Mouse (Mus musculus) midbrain, embryonic 15.5 days (tissue): ENCODE results near the gene Pdxp. TPM values are rescaled to one million over a fixed set of nuclear protein-coding genes. Genes with fewer than 3 reads are reported as not detected.

Experiments used
- ATAC-seq: fragments of 200-750 bp; cut with Nextera tagmentation; replicated peaks from 2 replicates; pipeline ENCODE4 v1.8.0; 2017; ENCODE audit warnings: moderate TSS enrichment
- H3K27ac ChIP-seq: fragments of 300-500 bp; sonication (generic); 2 replicates; pipeline ENCODE4 v1.5.1; 2015; ENCODE audit warnings: mild to moderate bottlenecking, inconsistent platforms
- H3K27me3 ChIP-seq: fragments of 300-500 bp; sonication (generic); replicated peaks from 2 replicates; pipeline ENCODE4 v1.6.1; 2015; ENCODE audit warnings: inconsistent platforms
- H3K36me3 ChIP-seq: fragments of 300-500 bp; sonication (generic); replicated peaks from 2 replicates; pipeline ENCODE4 v1.6.1; 2015; ENCODE audit warnings: inconsistent platforms
- H3K4me1 ChIP-seq: fragments of 300-500 bp; sonication (generic); 2 replicates; pipeline ENCODE4 v1.6.1; 2015; ENCODE audit warnings: inconsistent platforms
- H3K4me2 ChIP-seq: fragments of 300-500 bp; sonication (generic); 2 replicates; pipeline ENCODE4 v1.6.1; 2015; ENCODE audit warnings: inconsistent platforms, mild to moderate bottlenecking, moderate library complexity
- H3K4me3 ChIP-seq: fragments of 300-500 bp; sonication (generic); 2 replicates; pipeline ENCODE4 v1.5.1; 2015; ENCODE audit warnings: mild to moderate bottlenecking, inconsistent platforms
- H3K9ac ChIP-seq: fragments of 300-500 bp; sonication (generic); 2 replicates; pipeline ENCODE4 v1.6.1; 2015; ENCODE audit warnings: mild to moderate bottlenecking, inconsistent platforms
- H3K9me3 ChIP-seq: fragments of 300-500 bp; sonication (generic); 2 replicates; pipeline ENCODE4 v1.6.1; 2016; ENCODE audit warnings: inconsistent platforms
- WGBS: fragments of 180-500 bp; shearing (Covaris S2); methylation state at CpG from one replicate; pipeline ENCODE4 v1.1.7; 2015; ENCODE audit warnings: mixed read lengths; 5-methylcytosine and 5-hydroxymethylcytosine counted together
- polyA plus RNA-seq: library from polyadenylated mRNA; unstranded; fragments of >200 nt; fragmentation: Nextera tagmentation; extraction: Ambion mirVana; gene quantifications from 2 replicates; pipeline ENCODE4 v1.2.1, GENCODE M21; 2015

The Pdxp gene
- polyA plus RNA-seq, 1 experiment from 2014 or later, result 112 TPM

DNA sequence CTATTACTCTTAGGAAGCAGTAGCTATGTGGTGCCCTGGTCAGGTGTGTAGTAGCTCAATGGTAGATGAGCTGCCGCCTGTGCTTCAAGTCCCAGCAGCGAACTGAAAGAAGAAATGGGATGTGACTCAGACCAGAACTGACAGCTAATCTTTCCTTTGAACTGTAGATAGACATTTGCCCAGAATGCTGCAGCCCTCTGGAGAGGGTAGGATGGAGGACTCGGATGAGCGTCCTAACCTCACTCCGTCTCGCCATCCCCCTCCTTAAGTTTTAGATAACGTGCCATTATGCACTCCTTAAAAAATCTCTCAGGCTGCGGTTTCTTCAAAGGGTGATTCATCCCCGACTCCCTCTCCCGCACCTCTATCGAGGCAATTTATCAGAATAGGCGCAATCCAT, 6.2 kb downstream of the Pdxp start:
- 80% methylated on average over 12 of the region's 12 CpGs for WGBS
- Histone ChIP-seq H3K9ac (no peak overlapping the region), H3K4me2 (no peak overlapping the region), H3K4me3 (no peak overlapping the region), H3K4me1 (peaks cover 22% of the 10 kb centered on the region), H3K36me3 (peaks cover 10% of the 10 kb centered on the region; the same call in 1 of the 2 replicates), H3K9me3 (no peaks in the 10 kb centered on the region), H3K27me3 (no peaks in the 10 kb centered on the region), H3K27ac (no peak overlapping the region)
- no peak for ATAC-seq

DNA sequence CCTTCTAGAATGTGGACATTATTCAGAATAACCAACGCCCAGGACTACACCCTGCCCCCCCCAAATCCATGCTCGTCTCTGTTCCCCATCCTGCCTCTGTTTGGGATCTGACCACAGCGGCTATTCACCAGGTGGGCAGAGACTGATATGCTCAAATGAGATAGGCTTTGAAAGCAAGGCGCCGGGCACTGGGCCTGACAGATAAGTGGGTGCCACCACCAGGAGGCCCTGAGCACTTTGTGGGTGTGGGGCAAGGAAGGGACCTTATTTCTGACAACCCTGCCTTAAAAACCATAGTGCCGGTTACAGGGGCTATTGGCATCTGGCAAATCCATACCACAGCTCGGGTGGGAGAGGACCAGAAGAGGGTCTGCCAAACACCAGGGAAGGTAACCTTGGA, 9.0 kb downstream of the Pdxp start:
- 88% methylated on average over 7 of the region's 7 CpGs for WGBS

DNA sequence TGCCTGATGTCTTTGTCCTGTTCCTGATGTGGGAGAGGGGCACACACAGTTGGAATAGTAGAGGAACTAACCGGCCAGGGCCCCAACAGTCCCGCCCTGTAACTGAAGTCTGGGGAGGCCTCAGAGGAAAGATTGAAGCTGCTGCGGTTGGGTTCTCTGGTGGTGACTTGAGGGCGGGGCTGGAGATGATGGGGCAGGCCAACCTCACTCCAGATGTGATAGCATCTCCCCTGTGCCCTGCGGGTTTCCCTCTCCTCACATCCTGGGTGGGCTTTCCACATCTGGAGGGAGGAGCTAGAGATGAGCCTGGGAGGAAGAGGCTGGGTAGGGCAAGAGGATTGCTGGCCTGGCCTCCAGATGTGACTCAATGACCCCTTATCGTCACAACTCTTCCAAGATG, 9.9 kb downstream of the Pdxp start:
- WGBS, result 76% methylated on average over 6 of the region's 6 CpGs
- Histone ChIP-seq H3K4me1 (peaks cover 18% of the 10 kb centered on the region), H3K9ac (no peak overlapping the region), H3K4me2 (no peak overlapping the region), H3K4me3 (no peak overlapping the region), H3K27me3 (peaks cover 4% of the 10 kb centered on the region; the same call in 1 of the 2 replicates), H3K36me3 (peaks cover 5% of the 10 kb centered on the region; the same call in 1 of the 2 replicates), H3K9me3 (no peaks in the 10 kb centered on the region), H3K27ac (no peak overlapping the region)
- ATAC-seq, result no peak

More for the DNA sequence above, 9.0 kb downstream of the Pdxp start:
- ATAC-seq, result no peak
- H3K4me2 ChIP-seq, result no peak overlapping the region
- no peak overlapping the region for H3K27ac ChIP-seq
- no peaks in the 10 kb centered on the region for H3K9me3 ChIP-seq
- peaks cover 13% of the 10 kb centered on the region for H3K4me1 ChIP-seq
- H3K4me3 ChIP-seq, result no peak overlapping the region
- H3K9ac ChIP-seq, result no peak overlapping the region
- H3K27me3 ChIP-seq, result peaks cover 4% of the 10 kb centered on the region; the same call in 1 of the 2 replicates
- H3K36me3 ChIP-seq, result peaks cover 10% of the 10 kb centered on the region; the same call in 1 of the 2 replicates

DNA sequence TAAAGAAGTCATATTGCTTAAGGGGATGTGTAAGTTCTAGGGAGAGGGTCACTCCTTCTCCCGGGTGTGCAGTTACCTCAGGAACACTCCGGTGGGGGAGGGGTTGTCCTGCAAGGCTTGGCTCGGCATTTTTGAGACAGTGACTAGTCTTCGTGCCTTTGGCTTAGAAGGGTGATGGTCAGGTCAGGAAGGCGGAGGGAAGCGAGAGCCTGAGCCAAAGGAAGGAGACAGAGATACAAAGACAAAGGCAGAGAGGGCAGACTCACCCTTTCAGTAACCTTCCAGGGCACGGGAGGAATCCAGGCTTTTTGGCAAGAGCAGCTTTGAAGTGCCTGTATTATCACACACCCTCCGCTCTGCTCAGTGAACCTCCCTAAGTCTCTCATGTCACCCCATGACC, 11.4 kb downstream of the Pdxp start:
- Histone ChIP-seq H3K9me3 (no peaks in the 10 kb centered on the region), H3K9ac (no peak overlapping the region), H3K36me3 (no peaks in the 10 kb centered on the region), H3K4me2 (no peak overlapping the region), H3K27ac (no peak overlapping the region), H3K4me1 (peaks cover 18% of the 10 kb centered on the region), H3K4me3 (no peak overlapping the region), H3K27me3 (peaks cover 4% of the 10 kb centered on the region; the same call in 1 of the 2 replicates)
- no peak for ATAC-seq
- WGBS, result 43% methylated on average over 8 of the region's 8 CpGs

DNA sequence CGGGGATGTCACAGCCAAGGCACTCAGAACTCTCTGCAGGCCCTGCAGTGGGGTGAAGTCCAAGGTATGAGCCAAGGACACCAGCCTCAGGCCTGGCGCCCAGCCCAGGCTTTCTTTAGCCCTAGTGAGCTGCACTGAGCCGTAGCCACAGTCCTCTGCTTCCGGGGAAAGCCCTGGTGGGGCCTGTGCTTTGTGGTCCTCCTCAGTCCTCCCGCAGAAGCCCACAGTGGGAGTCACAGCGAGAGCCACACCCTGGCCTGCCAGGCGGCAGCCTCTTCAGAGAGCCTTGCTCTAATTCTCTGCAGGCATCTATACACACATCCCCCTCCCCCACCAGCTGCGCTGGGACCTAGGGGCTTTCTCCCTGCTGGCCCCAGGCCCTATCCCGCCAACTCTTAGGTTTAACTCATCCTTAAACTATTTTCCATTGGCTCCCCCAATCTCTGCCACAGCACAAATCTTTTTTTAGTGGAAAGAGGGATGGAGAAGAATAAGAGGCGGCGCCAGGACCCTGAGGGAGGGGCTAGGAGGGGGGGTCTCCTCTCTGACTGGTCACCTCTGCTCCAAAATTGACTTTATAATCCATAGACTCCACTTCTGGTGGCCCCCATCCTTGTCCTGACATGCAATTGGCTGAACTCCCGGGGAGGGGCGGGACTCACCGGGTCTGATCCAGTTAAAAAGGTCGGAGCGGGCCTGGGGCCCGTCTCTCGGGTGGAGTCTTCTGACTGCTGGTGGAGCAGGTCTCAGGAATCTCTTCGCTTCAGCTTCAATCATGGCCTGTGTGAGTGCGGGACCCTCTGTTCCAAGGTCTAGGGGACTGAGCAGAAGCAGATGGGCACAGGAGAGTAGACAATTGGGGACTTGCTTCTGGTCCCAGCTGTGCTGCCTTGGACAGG, 12.6 kb downstream of the Pdxp start, which contains the start of gene Lgals1:
TSS of gene Lgals1 (plus strand) at position 705 of the 899 bp plus-strand sequence.
- Histone ChIP-seq H3K4me1 (peaks cover 18% of the 10 kb centered on the region), H3K9ac (no peak within 1 kb of the TSS), H3K27me3 (peaks cover 4% of the 10 kb centered on the region; the same call in 1 of the 2 replicates), H3K4me3 (no peak within 1 kb of the TSS), H3K9me3 (no peaks in the 10 kb centered on the region), H3K36me3 (no peaks in the 10 kb centered on the region), H3K27ac (0 out of 2 replicates have a peak within 1 kb of the TSS, but pooled peaks have one; percentile 22), H3K4me2 (peak within 1 kb of the TSS; percentile 44)
- 9% methylated on average over 20 of the region's 20 CpGs for WGBS
- peak; percentile 54; the same call in 1 of the 2 replicates for ATAC-seq

DNA sequence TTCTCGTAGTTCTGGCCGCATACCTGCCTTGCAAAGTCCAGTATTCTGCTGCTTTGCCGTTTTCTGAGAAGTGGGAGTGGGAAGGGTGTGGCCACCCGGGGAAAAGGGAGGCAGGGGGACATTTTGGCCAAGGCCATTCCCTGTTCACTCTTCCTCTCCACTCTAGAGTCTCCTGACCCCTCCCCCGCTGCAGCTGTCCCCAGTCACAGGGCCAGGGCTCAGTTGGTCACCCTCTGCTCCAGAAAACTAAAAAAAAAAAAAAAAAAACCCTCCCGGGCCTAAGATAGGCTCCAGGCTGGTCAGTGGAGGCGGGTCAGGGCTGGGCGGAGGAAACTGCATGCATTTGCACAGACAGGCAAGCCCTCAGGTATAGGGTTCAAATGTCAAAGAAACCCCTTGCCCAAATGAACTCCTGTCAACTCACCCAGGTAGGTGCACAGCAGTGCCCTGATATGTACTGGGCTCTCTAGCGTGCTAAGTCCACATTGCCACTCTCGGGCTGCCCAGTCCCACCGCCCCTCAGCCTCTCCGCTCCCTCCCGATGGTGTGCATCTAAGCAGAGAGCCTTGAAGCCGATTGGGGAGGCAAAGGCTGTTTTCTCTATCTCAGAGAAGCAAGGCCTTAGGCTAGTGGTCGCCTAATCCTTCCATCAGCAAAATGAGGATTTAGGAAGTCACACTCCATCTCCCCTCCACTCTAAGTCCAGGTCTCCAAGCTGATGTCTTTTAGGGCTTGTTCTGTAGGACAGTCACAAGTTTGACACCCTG, 13.5 kb downstream of the Pdxp start:
- ATAC-seq, result no peak
- no peak overlapping the region for H3K9ac ChIP-seq
- WGBS, result 19% methylated on average over 15 of the region's 15 CpGs
- no peak overlapping the region for H3K4me3 ChIP-seq
- no peak overlapping the region for H3K27ac ChIP-seq
- H3K4me1 ChIP-seq, result peaks cover 18% of the 10 kb centered on the region
- H3K27me3 ChIP-seq, result peaks cover 4% of the 10 kb centered on the region; the same call in 1 of the 2 replicates
- H3K4me2 ChIP-seq, result peak overlapping the region; percentile 44
- no peaks in the 10 kb centered on the region for H3K9me3 ChIP-seq
- H3K36me3 ChIP-seq, result no peaks in the 10 kb centered on the region

DNA sequence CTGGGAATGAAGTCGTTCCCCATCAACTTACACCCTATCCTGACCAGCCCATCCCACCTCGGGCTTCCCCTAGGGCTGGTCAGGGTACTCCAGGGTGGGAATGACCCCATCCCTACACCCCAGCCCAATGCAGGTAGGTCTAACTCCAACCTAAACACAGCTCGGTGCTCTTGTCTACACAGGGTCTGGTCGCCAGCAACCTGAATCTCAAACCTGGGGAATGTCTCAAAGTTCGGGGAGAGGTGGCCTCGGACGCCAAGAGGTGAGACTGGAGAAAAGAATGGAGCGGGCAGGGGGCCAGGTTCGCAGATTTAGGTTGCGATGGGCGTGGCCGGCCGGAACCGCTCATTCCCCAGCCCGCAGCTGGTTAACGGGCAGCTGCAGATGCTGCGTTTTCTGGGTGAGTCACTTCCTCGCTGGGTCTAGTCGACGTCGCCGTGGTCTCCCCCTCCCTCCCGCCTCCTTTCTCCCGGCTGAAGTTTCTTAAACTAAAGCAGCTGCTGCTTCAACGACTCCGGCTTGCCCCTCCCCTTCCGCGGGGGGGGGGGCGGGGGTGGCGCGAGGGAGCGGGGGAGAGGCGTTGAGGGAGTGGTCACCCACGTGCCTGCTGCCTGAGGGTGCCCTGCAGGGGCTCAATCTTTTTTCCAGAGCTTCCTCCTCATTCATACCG, 14.2 kb downstream of the Pdxp start:
- Histone ChIP-seq H3K27ac (no peak overlapping the region), H3K4me3 (peak overlapping the region; percentile 15), H3K9ac (no peak overlapping the region), H3K27me3 (peaks cover 4% of the 10 kb centered on the region; the same call in 1 of the 2 replicates), H3K36me3 (no peaks in the 10 kb centered on the region), H3K4me2 (peak overlapping the region; percentile 44), H3K4me1 (peaks cover 18% of the 10 kb centered on the region), H3K9me3 (no peaks in the 10 kb centered on the region)
- no peak for ATAC-seq
- under 1% methylated on average over 33 of the region's 35 CpGs for WGBS

DNA sequence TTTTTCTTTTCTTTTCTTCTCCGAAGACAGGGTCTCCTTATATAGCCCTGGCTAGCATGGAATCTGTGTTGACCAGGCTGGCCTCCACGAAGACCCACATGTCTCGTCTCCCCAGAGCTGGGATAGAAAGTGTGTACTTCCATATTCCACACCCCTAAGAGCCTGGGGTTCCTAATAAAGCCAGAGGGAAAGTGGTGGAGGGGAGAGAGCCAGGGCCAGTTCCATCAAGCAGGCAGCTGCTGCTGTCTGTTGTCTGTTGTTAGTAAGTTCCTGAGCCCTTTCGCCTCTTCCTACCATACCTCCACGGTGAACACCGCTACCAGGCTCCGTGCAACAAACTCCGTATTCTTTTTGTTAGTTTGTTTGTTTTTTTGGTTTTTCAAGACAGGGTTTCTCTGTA, 14.8 kb downstream of the Pdxp start:
- no peak overlapping the region for H3K4me3 ChIP-seq
- H3K4me2 ChIP-seq, result peak overlapping the region; percentile 44; the same call in 1 of the 2 replicates
- H3K4me1 ChIP-seq, result peaks cover 18% of the 10 kb centered on the region
- no peaks in the 10 kb centered on the region for H3K36me3 ChIP-seq
- H3K9ac ChIP-seq, result no peak overlapping the region
- WGBS, result 46% methylated on average over 8 of the region's 8 CpGs
- no peaks in the 10 kb centered on the region for H3K9me3 ChIP-seq
- no peak for ATAC-seq
- H3K27me3 ChIP-seq, result peaks cover 4% of the 10 kb centered on the region; the same call in 1 of the 2 replicates
- no peak overlapping the region for H3K27ac ChIP-seq

DNA sequence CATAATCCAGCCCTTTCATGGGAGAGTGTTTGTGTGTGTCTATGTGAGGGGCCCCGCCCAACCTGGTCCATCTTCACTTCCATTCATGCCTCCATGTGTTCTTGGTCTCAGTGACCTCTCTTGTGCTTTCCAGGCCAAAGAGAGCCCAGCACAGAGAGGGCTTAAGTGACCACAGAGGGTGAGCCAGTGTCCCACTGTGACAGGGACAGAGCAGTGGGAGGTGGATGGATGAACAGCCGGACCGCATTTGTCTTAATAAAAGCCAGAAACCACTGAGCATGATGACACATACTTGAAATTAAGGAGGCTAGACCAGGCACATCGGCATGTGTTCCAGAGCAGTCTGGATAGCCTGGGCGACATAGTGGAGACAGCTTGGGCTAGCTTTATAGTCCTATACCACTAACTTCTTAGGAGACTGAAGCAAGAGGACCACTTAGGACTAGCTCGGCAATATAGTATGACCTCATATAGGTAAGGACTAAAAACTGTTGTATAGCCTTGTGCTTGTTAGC, 16.5 kb downstream of the Pdxp start:
- Histone ChIP-seq H3K4me1 (peaks cover 23% of the 10 kb centered on the region), H3K9ac (no peak overlapping the region), H3K36me3 (no peaks in the 10 kb centered on the region), H3K27ac (no peak overlapping the region), H3K27me3 (peaks cover 4% of the 10 kb centered on the region; the same call in 1 of the 2 replicates), H3K4me2 (no peak overlapping the region), H3K9me3 (no peaks in the 10 kb centered on the region), H3K4me3 (no peak overlapping the region)
- no peak for ATAC-seq
- WGBS, result 94% methylated on average over 6 of the region's 6 CpGs

DNA sequence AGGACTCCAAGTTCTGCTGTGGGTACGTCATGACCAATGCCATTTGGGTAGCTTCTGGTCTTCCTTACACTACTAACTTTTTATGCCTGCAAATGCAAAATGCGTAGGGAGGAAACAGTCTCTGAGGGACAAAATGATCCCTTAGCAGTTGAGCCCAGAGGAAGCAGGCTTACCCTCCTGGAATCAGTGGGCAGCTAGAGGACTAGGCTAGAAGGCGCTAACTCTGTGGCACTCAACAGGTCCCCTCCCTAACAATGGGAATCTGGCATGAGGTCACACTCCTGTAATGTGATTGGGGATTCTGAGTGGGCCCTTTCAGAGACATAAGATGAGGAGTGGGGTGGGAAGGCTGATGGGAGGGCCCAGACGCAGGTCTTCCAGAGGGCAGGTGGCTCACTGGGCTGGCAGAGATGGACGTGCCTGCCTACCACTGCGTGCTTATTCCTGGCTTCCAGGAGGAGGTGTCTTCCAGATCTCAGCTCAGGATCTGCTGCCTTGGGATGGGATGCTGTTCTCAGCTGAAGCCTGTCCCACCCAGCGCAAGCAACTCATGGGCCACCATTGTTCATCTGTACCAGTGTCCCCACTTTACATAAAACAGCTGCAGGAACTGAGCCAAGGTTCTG, 17.2 kb downstream of the Pdxp start:
- no peaks in the 10 kb centered on the region for H3K9me3 ChIP-seq
- no peak overlapping the region for H3K4me2 ChIP-seq
- H3K4me1 ChIP-seq, result peaks cover 26% of the 10 kb centered on the region
- 89% methylated on average over 7 of the region's 7 CpGs for WGBS
- no peak overlapping the region for H3K9ac ChIP-seq
- no peak overlapping the region for H3K4me3 ChIP-seq
- H3K27ac ChIP-seq, result no peak overlapping the region
- ATAC-seq, result no peak
- H3K36me3 ChIP-seq, result no peaks in the 10 kb centered on the region
- peaks cover 4% of the 10 kb centered on the region; the same call in 1 of the 2 replicates for H3K27me3 ChIP-seq

DNA sequence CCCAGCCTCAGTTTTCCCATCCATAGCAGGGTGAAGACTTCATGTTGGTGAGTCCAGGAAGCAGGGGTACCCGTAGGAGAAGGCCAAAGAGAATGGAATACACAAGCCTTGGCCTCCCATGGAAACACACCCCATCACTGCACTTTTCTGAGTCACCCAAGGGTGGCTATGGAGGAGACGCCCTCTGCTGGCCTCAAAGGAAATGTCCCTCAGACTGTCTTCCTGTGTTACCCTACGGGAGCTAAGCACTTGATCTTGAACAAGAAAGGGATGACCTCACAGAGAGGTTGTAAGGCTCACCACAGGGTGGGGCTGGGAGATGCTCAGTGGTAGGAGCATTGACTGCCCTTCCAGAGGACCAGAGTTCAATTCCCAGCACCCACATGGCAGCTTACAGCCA, 17.9 kb downstream of the Pdxp start:
- H3K4me3 ChIP-seq, result no peak overlapping the region
- H3K9ac ChIP-seq, result no peak overlapping the region
- ATAC-seq, result no peak
- no peaks in the 10 kb centered on the region; the same call in 1 of the 2 replicates for H3K27me3 ChIP-seq
- H3K4me1 ChIP-seq, result peaks cover 25% of the 10 kb centered on the region
- no peak overlapping the region for H3K27ac ChIP-seq
- H3K36me3 ChIP-seq, result no peaks in the 10 kb centered on the region
- no peak overlapping the region for H3K4me2 ChIP-seq
- no peaks in the 10 kb centered on the region for H3K9me3 ChIP-seq
- 26% methylated on average over 3 of the region's 3 CpGs for WGBS
